Mouse (Mus musculus): ENCODE measurements around the gene Stat3. TPM values are rescaled to one million over a fixed set of nuclear protein-coding genes. Genes with fewer than 3 reads are reported as not detected.

The Stat3 gene
- polyA plus RNA-seq, 1 experiment from 2014 or later = 34.3 TPM

- no peaks in the 10 kb centered on the region for H3K27me3 ChIP-seq
Measured at GRCm38 (mm10) chr11:100879321-100880078, 59.8 kb downstream of the Stat3 start.

GRCm38 (mm10) chr11:100875761-100876160 lies 63.6 kb downstream of the Stat3 start:
- Histone ChIP-seq H3K36me3 (no peaks in the 10 kb centered on the region), H3K9me3 (no peaks in the 10 kb centered on the region), H3K4me1 (replicated peaks) (no peaks in the 10 kb centered on the region), H3K4me3 (replicated peaks) (no peak overlapping the region), H3K27me3 (no peaks in the 10 kb centered on the region), H3K9ac (replicated peaks) (no peak overlapping the region), H3K4me2 (replicated peaks) (no peak overlapping the region), H3K27ac (no peak overlapping the region)
- ATAC-seq = no peak
- 84% methylated on average over 3 of the region's 3 CpGs for WGBS

More at GRCm38 (mm10) chr11:100879321-100880078, 59.8 kb downstream of the Stat3 start:
- no peak overlapping the region for H3K9ac ChIP-seq (replicated peaks)
- H3K4me1 ChIP-seq (replicated peaks) = no peaks in the 10 kb centered on the region
- WGBS = 86% methylated on average over 15 of the region's 15 CpGs
- H3K27ac ChIP-seq = no peak overlapping the region
- H3K36me3 ChIP-seq = no peaks in the 10 kb centered on the region
- no peaks in the 10 kb centered on the region for H3K9me3 ChIP-seq
- no peak overlapping the region for H3K4me3 ChIP-seq (replicated peaks)
- no peak for ATAC-seq
- no peak overlapping the region for H3K4me2 ChIP-seq (replicated peaks)

DNA sequence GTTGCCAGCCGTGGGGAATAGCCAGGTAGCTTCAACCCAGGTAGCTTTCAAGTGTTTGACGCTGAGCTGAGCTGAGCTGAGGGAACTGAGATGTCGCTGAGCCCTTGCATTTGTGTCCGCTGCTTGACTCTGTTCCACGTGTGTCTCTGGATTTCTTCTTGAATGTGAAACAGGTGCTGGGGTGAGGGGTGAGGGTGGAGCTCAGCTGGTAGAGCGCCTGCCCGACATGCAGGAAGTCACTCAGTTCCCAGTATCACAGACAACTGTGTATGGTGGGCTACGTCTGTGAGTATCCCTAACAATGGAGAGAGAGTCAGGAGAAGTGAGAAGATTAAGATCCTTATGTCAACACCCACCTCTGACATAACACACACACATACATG lies 68.4 kb downstream of the Stat3 start:
- no peaks in the 10 kb centered on the region for H3K36me3 ChIP-seq
- no peaks in the 10 kb centered on the region for H3K27me3 ChIP-seq
- WGBS = 77% methylated on average over 8 of the region's 8 CpGs
- H3K27ac ChIP-seq = no peak overlapping the region
- H3K4me3 ChIP-seq (replicated peaks) = no peak overlapping the region
- no peak overlapping the region for H3K9ac ChIP-seq (replicated peaks)
- H3K4me1 ChIP-seq (replicated peaks) = no peaks in the 10 kb centered on the region
- H3K4me2 ChIP-seq (replicated peaks) = no peak overlapping the region
- H3K9me3 ChIP-seq = no peaks in the 10 kb centered on the region
- ATAC-seq = no peak

- Histone ChIP-seq H3K4me3 (replicated peaks) (no peak overlapping the region), H3K27ac (no peak overlapping the region), H3K9ac (replicated peaks) (no peak overlapping the region), H3K4me1 (replicated peaks) (no peaks in the 10 kb centered on the region), H3K4me2 (replicated peaks) (no peak overlapping the region), H3K9me3 (no peaks in the 10 kb centered on the region), H3K27me3 (no peaks in the 10 kb centered on the region), H3K36me3 (no peaks in the 10 kb centered on the region)
- whole genome bisulfite sequencing = 84% methylated on average over 10 of the region's 10 CpGs
- no peak for ATAC-seq
Measured at GRCm38 (mm10) chr11:100870256-100870967, 68.9 kb downstream of the Stat3 start.

- H3K9ac ChIP-seq (replicated peaks) = no peak overlapping the region
- WGBS = 86% methylated on average over 7 of the region's 7 CpGs
- H3K36me3 ChIP-seq = no peaks in the 10 kb centered on the region
- H3K27me3 ChIP-seq = peaks cover 28% of the 10 kb centered on the region
- H3K9me3 ChIP-seq = no peaks in the 10 kb centered on the region
- no peak overlapping the region for H3K4me3 ChIP-seq (replicated peaks)
- H3K27ac ChIP-seq = no peak overlapping the region
- no peak for ATAC-seq
- peaks cover 4% of the 10 kb centered on the region; the same call in 1 of the 2 replicates for H3K4me1 ChIP-seq (replicated peaks)
- H3K4me2 ChIP-seq (replicated peaks) = no peak overlapping the region
Measured at GRCm38 (mm10) chr11:100865618-100866017, 73.7 kb downstream of the Stat3 start.

GRCm38 (mm10) chr11:100863141-100863540 lies 76.2 kb downstream of the Stat3 start:
- Histone ChIP-seq H3K4me1 (replicated peaks) (peaks cover 11% of the 10 kb centered on the region; the same call in 1 of the 2 replicates), H3K27ac (no peak overlapping the region), H3K4me3 (replicated peaks) (no peak overlapping the region), H3K9me3 (no peaks in the 10 kb centered on the region), H3K27me3 (peaks cover 53% of the 10 kb centered on the region), H3K36me3 (no peaks in the 10 kb centered on the region), H3K9ac (replicated peaks) (no peak overlapping the region), H3K4me2 (replicated peaks) (no peak overlapping the region)
- no peak for ATAC-seq
- 92% methylated on average over 10 of the region's 10 CpGs for WGBS

DNA sequence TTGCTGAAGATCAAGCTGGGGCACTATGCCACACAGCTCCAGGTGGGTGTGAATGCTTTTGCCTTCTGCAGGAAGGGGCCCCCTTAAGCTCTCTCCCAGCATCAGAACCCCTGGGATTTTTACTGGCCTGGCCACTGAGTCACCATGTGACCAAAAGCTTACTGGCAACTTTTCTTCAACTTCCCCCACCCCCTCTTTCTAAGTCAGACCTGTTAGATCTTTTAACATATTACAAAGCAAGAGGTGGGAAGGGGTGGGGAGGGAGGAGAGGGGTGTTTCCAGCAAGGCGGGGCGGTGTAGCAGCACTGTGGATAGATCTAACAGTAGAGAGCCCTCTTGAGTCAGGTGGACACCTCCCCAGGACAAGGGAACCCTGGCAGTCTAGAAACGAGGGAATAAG lies 77.5 kb downstream of the Stat3 start:
- Histone ChIP-seq H3K4me2 (replicated peaks) (no peak overlapping the region), H3K4me1 (replicated peaks) (peaks cover 11% of the 10 kb centered on the region; the same call in 1 of the 2 replicates), H3K9ac (replicated peaks) (no peak overlapping the region), H3K27me3 (peaks cover 57% of the 10 kb centered on the region), H3K36me3 (no peaks in the 10 kb centered on the region), H3K27ac (no peak overlapping the region), H3K4me3 (replicated peaks) (no peak overlapping the region), H3K9me3 (no peaks in the 10 kb centered on the region)
- no peak for ATAC-seq
- WGBS = 40% methylated on average over 3 of the region's 3 CpGs

- ATAC-seq = no peak
- peaks cover 60% of the 10 kb centered on the region for H3K27me3 ChIP-seq
- no peak overlapping the region for H3K27ac ChIP-seq
- H3K9ac ChIP-seq (replicated peaks) = no peak overlapping the region
- no peaks in the 10 kb centered on the region for H3K36me3 ChIP-seq
- H3K4me3 ChIP-seq (replicated peaks) = no peak overlapping the region
- H3K9me3 ChIP-seq = no peaks in the 10 kb centered on the region
- H3K4me1 ChIP-seq (replicated peaks) = peaks cover 11% of the 10 kb centered on the region; the same call in 1 of the 2 replicates
- WGBS = 86% methylated on average over 7 of the region's 7 CpGs
- H3K4me2 ChIP-seq (replicated peaks) = no peak overlapping the region
Measured at GRCm38 (mm10) chr11:100861335-100861734, 78.0 kb downstream of the Stat3 start.

- 3% methylated on average over 46 of the region's 55 CpGs for WGBS
- Histone ChIP-seq H3K36me3 (no peaks in the 10 kb centered on the region), H3K4me2 (replicated peaks) (peak overlapping the region; percentile 62), H3K9ac (replicated peaks) (peak overlapping the region; percentile 53), H3K27me3 (peaks cover 65% of the 10 kb centered on the region), H3K4me1 (replicated peaks) (peaks cover 11% of the 10 kb centered on the region; the same call in 1 of the 2 replicates), H3K27ac (no peak overlapping the region), H3K4me3 (replicated peaks) (peak overlapping the region; percentile 44), H3K9me3 (no peaks in the 10 kb centered on the region)
- ATAC-seq = peak; percentile 80
Measured at GRCm38 (mm10) chr11:100860198-100861048, 78.9 kb downstream of the Stat3 start.

- Histone ChIP-seq H3K4me1 (replicated peaks) (peaks cover 11% of the 10 kb centered on the region; the same call in 1 of the 2 replicates), H3K9me3 (no peaks in the 10 kb centered on the region), H3K4me2 (replicated peaks) (peak overlapping the region; percentile 62), H3K27ac (no peak overlapping the region), H3K36me3 (no peaks in the 10 kb centered on the region), H3K4me3 (replicated peaks) (peak overlapping the region; percentile 44), H3K27me3 (peaks cover 71% of the 10 kb centered on the region), H3K9ac (replicated peaks) (no peak overlapping the region)
- 58% methylated on average over 6 of the region's 6 CpGs for WGBS
- ATAC-seq = no peak
Measured at GRCm38 (mm10) chr11:100859579-100860075, 79.7 kb downstream of the Stat3 start.

DNA sequence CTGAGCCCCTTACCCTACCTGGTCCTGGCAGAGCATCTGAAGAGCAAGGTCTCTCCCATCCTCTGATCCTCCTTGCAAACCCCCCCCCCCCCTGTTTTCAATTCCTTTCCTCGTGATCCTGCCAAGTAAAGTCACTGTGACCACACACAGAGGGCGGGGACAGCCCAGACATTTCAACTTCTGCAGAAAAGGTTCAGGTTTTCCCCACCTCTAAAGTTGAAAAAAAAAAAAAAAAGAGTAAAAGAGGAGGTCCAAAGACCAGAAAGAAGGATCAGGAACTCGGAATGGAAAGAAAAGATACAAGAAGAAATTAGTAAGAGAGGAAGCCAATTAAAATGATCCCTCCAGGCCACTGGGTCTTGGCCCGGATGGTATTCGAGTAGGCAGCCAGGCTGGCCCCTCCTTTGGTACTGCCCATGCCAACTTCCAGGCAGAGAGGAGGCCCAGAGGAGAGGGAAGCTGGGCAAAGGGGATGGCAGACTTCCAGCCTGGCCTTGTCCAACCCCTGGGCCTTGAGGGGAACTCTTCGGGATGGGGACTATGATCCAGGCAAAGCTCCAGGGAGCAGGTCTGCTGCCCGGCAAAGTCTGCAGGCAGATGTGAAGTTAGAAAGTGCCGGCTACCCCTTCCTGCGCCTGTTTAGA lies 80.3 kb downstream of the Stat3 start, which contains the start of gene Stat5a:
TSS of gene Stat5a (plus strand) at position 417 of the 644 bp plus-strand sequence.
- Histone ChIP-seq H3K27me3 (peaks cover 76% of the 10 kb centered on the region), H3K9me3 (no peaks in the 10 kb centered on the region), H3K4me1 (replicated peaks) (peaks cover 11% of the 10 kb centered on the region; the same call in 1 of the 2 replicates), H3K9ac (replicated peaks) (peak within 1 kb of the TSS; percentile 53), H3K27ac (no peak within 1 kb of the TSS), H3K4me3 (replicated peaks) (peak within 1 kb of the TSS; percentile 44), H3K4me2 (replicated peaks) (peak within 1 kb of the TSS; percentile 62), H3K36me3 (no peaks in the 10 kb centered on the region)
- 68% methylated on average over 9 of the region's 9 CpGs for WGBS
- ATAC-seq = no peak

Data from midbrain, embryonic 13.5 days (tissue).